Mouse (Mus musculus): ENCODE data around the gene Mon2. TPM values are rescaled to one million over a fixed set of nuclear protein-coding genes. Genes with fewer than 3 reads are reported as not detected.
A peak's percentile ranks its signal among the peaks of the same experiment; 100 is the strongest.

The Mon2 gene
- polyA plus RNA-seq, 1 experiment from 2014 or later: 15.1 TPM

- Histone ChIP-seq H3K4me2 (ENCODE audit: low read length) (no peak overlapping the region), H3K27me3 (replicated peaks; ENCODE audit: control insufficient read depth, insufficient read depth, low read length) (no peaks in the 10 kb centered on the region), H3K4me3 (ENCODE audit: low read length) (no peak overlapping the region), H3K9ac (ENCODE audit: low read depth, low read length) (no peak overlapping the region), H3K36me3 (ENCODE audit: control insufficient read depth, insufficient read depth, low read length) (no peaks in the 10 kb centered on the region), H3K27ac (ENCODE audit: low read depth, low read length) (no peak overlapping the region), H3K4me1 (ENCODE audit: control insufficient read depth, insufficient read depth, low read depth, low read length) (no peaks in the 10 kb centered on the region), H3K9me3 (ENCODE audit: control insufficient read depth, low read length) (no peaks in the 10 kb centered on the region)
- no peak for ATAC-seq
- 54% methylated on average over 6 of the region's 6 CpGs for WGBS
Observed at GRCm38 (mm10) chr10:122950966-122951365, 125.3 kb downstream of the Mon2 start.

- H3K27me3 ChIP-seq (replicated peaks; ENCODE audit: control insufficient read depth, insufficient read depth, low read length): no peaks in the 10 kb centered on the region
- no peaks in the 10 kb centered on the region for H3K9me3 ChIP-seq (ENCODE audit: control insufficient read depth, low read length)
- H3K36me3 ChIP-seq (ENCODE audit: control insufficient read depth, insufficient read depth, low read length): no peaks in the 10 kb centered on the region; the same call in 1 of the 2 replicates
- H3K4me3 ChIP-seq (ENCODE audit: low read length): no peak overlapping the region
- no peaks in the 10 kb centered on the region for H3K4me1 ChIP-seq (ENCODE audit: control insufficient read depth, insufficient read depth, low read depth, low read length)
- no peak overlapping the region for H3K27ac ChIP-seq (ENCODE audit: low read depth, low read length)
- WGBS: 69% methylated on average over 5 of the region's 5 CpGs
- no peak overlapping the region for H3K9ac ChIP-seq (ENCODE audit: low read depth, low read length)
- H3K4me2 ChIP-seq (ENCODE audit: low read length): no peak overlapping the region
- no peak for ATAC-seq
Observed at GRCm38 (mm10) chr10:122944888-122945287, 131.4 kb downstream of the Mon2 start.

- no peak for ATAC-seq
- Histone ChIP-seq H3K36me3 (ENCODE audit: control insufficient read depth, insufficient read depth, low read length) (no peaks in the 10 kb centered on the region; the same call in 1 of the 2 replicates), H3K27me3 (replicated peaks; ENCODE audit: control insufficient read depth, insufficient read depth, low read length) (no peaks in the 10 kb centered on the region), H3K4me3 (ENCODE audit: low read length) (no peak overlapping the region), H3K27ac (ENCODE audit: low read depth, low read length) (no peak overlapping the region), H3K9ac (ENCODE audit: low read depth, low read length) (no peak overlapping the region), H3K4me1 (ENCODE audit: control insufficient read depth, insufficient read depth, low read depth, low read length) (no peaks in the 10 kb centered on the region), H3K4me2 (ENCODE audit: low read length) (no peak overlapping the region), H3K9me3 (ENCODE audit: control insufficient read depth, low read length) (no peaks in the 10 kb centered on the region)
- 50% methylated on average over 6 of the region's 6 CpGs for WGBS
Observed at GRCm38 (mm10) chr10:122943824-122944223, 132.5 kb downstream of the Mon2 start.

- no peaks in the 10 kb centered on the region for H3K27me3 ChIP-seq (replicated peaks; ENCODE audit: control insufficient read depth, insufficient read depth, low read length)
- no peak for ATAC-seq
- WGBS: 87% methylated on average over 7 of the region's 7 CpGs
- H3K9me3 ChIP-seq (ENCODE audit: control insufficient read depth, low read length): no peaks in the 10 kb centered on the region
- no peak overlapping the region for H3K27ac ChIP-seq (ENCODE audit: low read depth, low read length)
- H3K36me3 ChIP-seq (ENCODE audit: control insufficient read depth, insufficient read depth, low read length): no peaks in the 10 kb centered on the region; the same call in 1 of the 2 replicates
- H3K4me3 ChIP-seq (ENCODE audit: low read length): no peak overlapping the region
- no peak overlapping the region for H3K9ac ChIP-seq (ENCODE audit: low read depth, low read length)
- no peaks in the 10 kb centered on the region for H3K4me1 ChIP-seq (ENCODE audit: control insufficient read depth, insufficient read depth, low read depth, low read length)
- no peak overlapping the region for H3K4me2 ChIP-seq (ENCODE audit: low read length)
Observed at GRCm38 (mm10) chr10:122942771-122943170, 133.5 kb downstream of the Mon2 start.

MicroRNAs within 50 kb of the gene (microRNA counts, 519-probe panel; counts per million panel counts)
- microRNA mmu-let-7i: 4,042 counts per million, percentile 97 among the panel's probes with 10 or more counts

Small RNAs within 50 kb of the gene (microRNA-seq; reads per million reads assigned to microRNA genes)
- gene Mirlet7i: 48,105 reads per million, percentile 99 among the genes with 10 or more reads in this experiment

Other genes starting within 250 kb of the Mon2 start
- 64.8 and 67.1 TPM in 2 replicates for gene Usp15, start 120.5 kb upstream of the Mon2 start, polyA plus RNA-seq (2015; fragmentation: Nextera tagmentation; extraction: Ambion mirVana)
- gene Fam19a2, start 187.5 kb upstream of the Mon2 start, polyA plus RNA-seq (2015; fragmentation: Nextera tagmentation; extraction: Ambion mirVana): 52.4 and 57.1 TPM in 2 replicates

All from hindbrain, embryonic 16.5 days (tissue).